Mouse (Mus musculus): ENCODE data around the gene Npas2. TPM values are rescaled to one million over a fixed set of nuclear protein-coding genes. Genes with fewer than 3 reads are reported as not detected.

Npas2 gene
- polyA plus RNA-seq, 1 experiment from 2014 or later = 1.2 TPM

DNA sequence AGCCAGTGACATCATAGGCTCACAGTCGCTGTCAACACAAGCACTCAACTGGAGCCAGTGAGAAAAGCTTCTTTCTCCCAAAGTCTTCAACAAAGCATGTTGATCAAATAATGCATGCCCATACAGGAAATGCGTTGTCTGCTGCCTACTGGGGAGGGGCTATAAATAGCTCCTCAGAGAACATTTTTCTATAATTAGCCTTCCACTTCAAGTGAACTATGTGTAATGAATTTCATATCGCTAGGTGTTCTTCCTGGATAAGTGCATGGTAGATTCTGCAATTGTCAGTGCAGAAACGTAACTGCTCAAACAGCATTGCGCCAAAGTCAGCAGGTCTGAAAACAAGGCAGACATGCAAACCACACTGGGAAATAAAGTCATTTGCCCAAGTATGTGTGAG, 7.7 kb upstream of the Npas2 start:
- Histone ChIP-seq H3K4me1 (ENCODE audit: control insufficient read depth, insufficient read depth, low read depth, low read length) (no peaks in the 10 kb centered on the region), H3K9me3 (ENCODE audit: control insufficient read depth, low read length) (no peaks in the 10 kb centered on the region), H3K36me3 (ENCODE audit: control insufficient read depth, insufficient read depth, low read length) (no peaks in the 10 kb centered on the region), H3K4me2 (ENCODE audit: low read length) (no peak overlapping the region), H3K27me3 (replicated peaks; ENCODE audit: control insufficient read depth, insufficient read depth, low read length) (no peaks in the 10 kb centered on the region), H3K4me3 (ENCODE audit: low read length) (no peak overlapping the region), H3K9ac (ENCODE audit: low read depth, low read length) (no peak overlapping the region), H3K27ac (ENCODE audit: low read depth, low read length) (no peak overlapping the region)
- 66% methylated on average over 5 of the region's 5 CpGs for WGBS
- ATAC-seq = no peak

DNA sequence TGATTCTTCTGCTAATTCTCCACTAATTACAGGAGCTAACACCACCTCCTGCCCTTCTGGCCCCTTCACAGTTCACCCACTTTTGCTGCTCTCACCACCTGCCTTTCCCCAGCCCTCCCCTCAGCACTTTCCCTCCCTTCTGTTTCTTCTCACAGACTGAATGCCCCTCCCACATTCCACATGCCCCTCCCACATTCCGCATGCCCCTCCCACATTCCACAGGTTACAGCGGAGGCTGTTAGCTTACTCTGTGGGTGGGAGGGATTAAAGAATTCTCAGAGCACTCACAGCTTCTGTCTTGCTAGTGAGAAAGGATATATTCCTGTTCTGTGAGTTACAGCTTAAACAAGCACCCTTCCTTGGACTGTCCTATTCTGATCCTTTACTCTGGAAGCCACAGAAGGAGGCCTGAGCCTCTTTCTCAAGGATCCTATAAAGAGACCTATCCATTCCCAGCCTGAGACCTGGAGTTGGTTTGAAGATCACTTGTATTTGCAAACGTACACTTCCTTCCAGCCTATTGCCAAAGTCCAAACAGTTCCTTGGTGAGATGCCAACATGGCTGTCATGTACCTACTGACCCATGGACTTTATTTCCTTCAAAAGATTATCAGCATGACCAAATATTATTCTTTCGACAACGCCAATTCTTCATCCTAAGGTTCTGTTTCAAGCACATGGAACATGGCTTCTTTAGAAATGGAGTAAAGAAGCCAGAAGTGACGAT, 6.7 kb upstream of the Npas2 start:
- no peaks in the 10 kb centered on the region for H3K4me1 ChIP-seq (ENCODE audit: control insufficient read depth, insufficient read depth, low read depth, low read length)
- H3K27me3 ChIP-seq (replicated peaks; ENCODE audit: control insufficient read depth, insufficient read depth, low read length) = peaks cover 3% of the 10 kb centered on the region; the same call in 1 of the 2 replicates
- WGBS = 55% methylated on average over 6 of the region's 6 CpGs
- no peak overlapping the region for H3K4me3 ChIP-seq (ENCODE audit: low read length)
- H3K36me3 ChIP-seq (ENCODE audit: control insufficient read depth, insufficient read depth, low read length) = no peaks in the 10 kb centered on the region
- H3K27ac ChIP-seq (ENCODE audit: low read depth, low read length) = no peak overlapping the region
- no peak for ATAC-seq
- no peak overlapping the region for H3K9ac ChIP-seq (ENCODE audit: low read depth, low read length)
- H3K9me3 ChIP-seq (ENCODE audit: control insufficient read depth, low read length) = no peaks in the 10 kb centered on the region
- no peak overlapping the region for H3K4me2 ChIP-seq (ENCODE audit: low read length)

DNA sequence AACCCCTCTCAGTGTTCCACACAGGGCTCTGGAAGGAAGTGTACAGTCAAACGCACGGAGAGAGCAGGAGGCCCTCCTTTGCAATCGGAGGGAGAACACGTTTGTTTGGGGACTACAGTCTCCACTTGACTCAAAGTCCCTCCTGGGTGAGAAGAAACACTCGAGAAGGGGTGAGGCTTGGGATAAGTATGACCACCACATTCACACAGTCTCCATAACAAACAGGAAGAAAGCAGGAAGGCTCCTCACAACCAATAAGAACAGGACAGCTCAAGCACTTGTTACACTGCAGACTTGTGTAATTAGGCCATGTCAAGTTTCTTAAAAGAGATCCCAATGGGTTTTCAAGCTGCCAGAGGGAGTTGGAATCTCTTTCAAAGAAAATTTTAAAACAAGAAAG, 2.4 kb upstream of the Npas2 start:
- Histone ChIP-seq H3K27me3 (replicated peaks; ENCODE audit: control insufficient read depth, insufficient read depth, low read length) (peaks cover 11% of the 10 kb centered on the region), H3K4me1 (ENCODE audit: control insufficient read depth, insufficient read depth, low read depth, low read length) (peaks cover 23% of the 10 kb centered on the region), H3K4me3 (ENCODE audit: low read length) (no peak overlapping the region), H3K9me3 (ENCODE audit: control insufficient read depth, low read length) (no peaks in the 10 kb centered on the region), H3K36me3 (ENCODE audit: control insufficient read depth, insufficient read depth, low read length) (no peaks in the 10 kb centered on the region), H3K4me2 (ENCODE audit: low read length) (no peak overlapping the region), H3K9ac (ENCODE audit: low read depth, low read length) (no peak overlapping the region), H3K27ac (ENCODE audit: low read depth, low read length) (no peak overlapping the region)
- 69% methylated on average over 5 of the region's 5 CpGs for WGBS
- no peak for ATAC-seq

DNA sequence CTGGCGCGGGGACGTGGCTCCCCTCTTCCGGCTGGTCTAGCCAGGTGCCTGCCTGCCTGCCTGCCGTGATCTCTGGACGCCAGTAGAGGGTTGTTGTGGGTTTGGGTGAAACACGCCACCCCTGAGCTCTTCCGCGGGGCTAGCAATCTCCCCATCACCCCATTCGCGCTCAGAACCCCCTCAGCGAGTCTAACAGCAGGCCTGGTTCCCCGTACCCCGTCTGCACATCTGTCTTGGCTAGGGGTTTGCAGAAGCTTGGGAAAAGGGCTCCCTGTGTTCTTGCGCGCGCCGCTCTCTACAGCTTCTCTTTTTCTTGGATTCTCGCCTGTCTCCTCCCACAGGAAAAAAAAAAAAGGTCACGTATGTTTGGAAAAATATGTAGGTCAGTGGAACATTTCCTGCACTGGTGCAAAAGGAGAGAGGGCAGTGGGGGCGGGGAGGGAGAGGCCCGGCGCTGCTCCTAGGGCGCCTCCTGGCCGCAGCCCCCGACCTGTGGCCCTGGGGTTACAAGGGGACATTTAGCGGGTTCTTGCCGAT, 1.0 kb upstream of the Npas2 start:
- peak; percentile 9; the same call in 1 of the 2 replicates for ATAC-seq
- Histone ChIP-seq H3K4me2 (ENCODE audit: low read length) (peak overlapping the region; percentile 100), H3K36me3 (ENCODE audit: control insufficient read depth, insufficient read depth, low read length) (no peaks in the 10 kb centered on the region), H3K27me3 (replicated peaks; ENCODE audit: control insufficient read depth, insufficient read depth, low read length) (peaks cover 14% of the 10 kb centered on the region), H3K27ac (ENCODE audit: low read depth, low read length) (no peak overlapping the region; the same call in 1 of the 2 replicates), H3K9ac (ENCODE audit: low read depth, low read length) (peak overlapping the region; percentile 62), H3K4me1 (ENCODE audit: control insufficient read depth, insufficient read depth, low read depth, low read length) (peaks cover 23% of the 10 kb centered on the region), H3K4me3 (ENCODE audit: low read length) (peak overlapping the region; percentile 54), H3K9me3 (ENCODE audit: control insufficient read depth, low read length) (no peaks in the 10 kb centered on the region)
- WGBS = under 1% methylated on average over 26 of the region's 28 CpGs

DNA sequence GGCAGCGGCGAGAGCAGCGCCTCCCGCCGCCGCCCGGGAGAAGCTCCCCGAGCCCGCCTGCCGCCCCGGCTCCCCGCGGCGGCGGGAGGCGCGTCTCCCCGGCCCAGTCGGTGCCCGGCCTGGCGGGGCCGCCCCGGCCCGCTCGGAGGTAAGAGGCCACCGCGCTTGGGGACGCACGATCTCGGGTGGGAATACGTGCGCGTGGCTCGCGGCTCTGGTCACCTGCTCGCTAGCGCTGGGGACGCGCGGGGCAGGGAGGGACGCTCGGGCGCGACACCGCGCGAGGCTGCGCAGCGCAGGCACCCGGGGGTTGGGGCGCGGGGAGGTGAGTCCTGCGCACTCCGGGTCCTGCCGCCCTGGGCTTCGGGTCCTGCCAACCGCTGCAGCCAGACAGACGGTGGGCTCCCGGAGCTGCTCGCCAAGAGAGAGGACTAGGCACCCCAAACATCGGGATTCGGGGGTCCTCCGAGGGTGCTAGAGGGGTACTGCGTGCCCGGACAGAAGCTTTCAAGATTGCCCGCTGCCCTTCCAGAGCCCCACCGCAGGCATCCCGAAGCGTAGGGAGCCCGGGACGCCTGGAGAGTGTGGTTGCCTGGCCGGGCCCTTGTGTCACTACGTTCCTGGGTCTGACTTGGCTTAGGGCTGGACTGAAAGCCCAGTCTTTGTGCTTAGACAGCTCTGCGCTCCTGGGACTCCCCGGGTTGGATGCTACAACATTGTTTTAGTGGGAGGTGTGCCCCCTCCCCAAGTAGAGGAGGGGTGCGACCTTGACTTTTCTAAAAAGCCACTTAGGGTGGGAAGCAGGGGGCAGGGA, 538 bp downstream of the Npas2 start:
- ATAC-seq = peak; percentile 81
- Histone ChIP-seq H3K4me1 (ENCODE audit: control insufficient read depth, insufficient read depth, low read depth, low read length) (peaks cover 23% of the 10 kb centered on the region), H3K36me3 (ENCODE audit: control insufficient read depth, insufficient read depth, low read length) (no peaks in the 10 kb centered on the region), H3K9me3 (ENCODE audit: control insufficient read depth, low read length) (no peaks in the 10 kb centered on the region), H3K4me3 (ENCODE audit: low read length) (peak overlapping the region; percentile 54), H3K4me2 (ENCODE audit: low read length) (peak overlapping the region; percentile 100), H3K27ac (ENCODE audit: low read depth, low read length) (no peak overlapping the region), H3K9ac (ENCODE audit: low read depth, low read length) (peak overlapping the region; percentile 62), H3K27me3 (replicated peaks; ENCODE audit: control insufficient read depth, insufficient read depth, low read length) (peaks cover 14% of the 10 kb centered on the region)
- WGBS = under 1% methylated on average over 32 of the region's 76 CpGs

DNA sequence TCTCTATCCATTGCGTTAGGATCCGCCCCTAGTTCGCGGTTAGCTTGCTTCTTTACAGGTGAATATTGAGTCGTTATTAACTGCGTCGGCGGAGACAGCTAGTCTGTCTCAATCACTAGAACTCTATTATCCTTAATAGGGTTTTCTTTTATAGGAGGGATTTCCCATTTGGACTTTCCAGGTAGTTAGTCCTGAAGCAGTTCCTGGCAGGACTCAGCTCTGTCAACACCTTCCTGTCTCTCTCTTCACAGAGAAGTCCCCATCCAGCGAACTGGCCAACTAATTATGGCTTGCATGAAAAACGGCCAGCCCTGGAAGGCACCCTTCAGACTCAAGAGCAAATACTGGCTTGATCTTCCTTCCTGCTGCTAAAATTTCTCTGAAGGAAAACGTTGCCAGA, 1.4 kb downstream of the Npas2 start:
- 6% methylated on average over 11 of the region's 11 CpGs for WGBS
- Histone ChIP-seq H3K36me3 (ENCODE audit: control insufficient read depth, insufficient read depth, low read length) (no peaks in the 10 kb centered on the region), H3K4me2 (ENCODE audit: low read length) (peak overlapping the region; percentile 100), H3K27me3 (replicated peaks; ENCODE audit: control insufficient read depth, insufficient read depth, low read length) (peaks cover 14% of the 10 kb centered on the region), H3K4me3 (ENCODE audit: low read length) (0 out of 2 replicates have a peak overlapping the region, but pooled peaks have one; percentile 54), H3K4me1 (ENCODE audit: control insufficient read depth, insufficient read depth, low read depth, low read length) (peaks cover 23% of the 10 kb centered on the region), H3K27ac (ENCODE audit: low read depth, low read length) (no peak overlapping the region), H3K9ac (ENCODE audit: low read depth, low read length) (no peak overlapping the region), H3K9me3 (ENCODE audit: control insufficient read depth, low read length) (no peaks in the 10 kb centered on the region)
- ATAC-seq = no peak

DNA sequence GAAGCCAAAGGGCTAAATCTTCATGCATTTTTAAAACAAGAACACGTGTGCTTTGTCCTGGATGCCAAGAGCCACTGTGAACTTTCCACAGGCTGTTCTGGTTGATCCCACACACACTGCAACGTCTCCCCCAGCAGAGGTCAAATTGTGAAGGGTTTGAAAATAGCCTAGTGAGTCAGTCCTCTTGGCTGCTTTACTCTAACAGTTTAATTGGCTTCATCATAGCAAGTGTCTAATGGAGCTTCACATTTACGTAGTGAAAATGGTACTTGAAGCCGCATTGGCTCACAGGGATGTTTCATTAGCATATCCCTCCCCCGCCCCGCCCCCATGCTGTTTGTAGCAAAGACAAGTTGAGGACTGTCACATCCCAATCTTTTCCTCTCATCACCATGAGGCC, 2.6 kb downstream of the Npas2 start:
- peaks cover 14% of the 10 kb centered on the region for H3K27me3 ChIP-seq (replicated peaks; ENCODE audit: control insufficient read depth, insufficient read depth, low read length)
- no peaks in the 10 kb centered on the region for H3K9me3 ChIP-seq (ENCODE audit: control insufficient read depth, low read length)
- no peak for ATAC-seq
- 33% methylated on average over 6 of the region's 6 CpGs for WGBS
- peaks cover 23% of the 10 kb centered on the region for H3K4me1 ChIP-seq (ENCODE audit: control insufficient read depth, insufficient read depth, low read depth, low read length)
- no peaks in the 10 kb centered on the region for H3K36me3 ChIP-seq (ENCODE audit: control insufficient read depth, insufficient read depth, low read length)
- H3K4me2 ChIP-seq (ENCODE audit: low read length) = no peak overlapping the region
- no peak overlapping the region for H3K9ac ChIP-seq (ENCODE audit: low read depth, low read length)
- H3K4me3 ChIP-seq (ENCODE audit: low read length) = no peak overlapping the region
- H3K27ac ChIP-seq (ENCODE audit: low read depth, low read length) = no peak overlapping the region

DNA sequence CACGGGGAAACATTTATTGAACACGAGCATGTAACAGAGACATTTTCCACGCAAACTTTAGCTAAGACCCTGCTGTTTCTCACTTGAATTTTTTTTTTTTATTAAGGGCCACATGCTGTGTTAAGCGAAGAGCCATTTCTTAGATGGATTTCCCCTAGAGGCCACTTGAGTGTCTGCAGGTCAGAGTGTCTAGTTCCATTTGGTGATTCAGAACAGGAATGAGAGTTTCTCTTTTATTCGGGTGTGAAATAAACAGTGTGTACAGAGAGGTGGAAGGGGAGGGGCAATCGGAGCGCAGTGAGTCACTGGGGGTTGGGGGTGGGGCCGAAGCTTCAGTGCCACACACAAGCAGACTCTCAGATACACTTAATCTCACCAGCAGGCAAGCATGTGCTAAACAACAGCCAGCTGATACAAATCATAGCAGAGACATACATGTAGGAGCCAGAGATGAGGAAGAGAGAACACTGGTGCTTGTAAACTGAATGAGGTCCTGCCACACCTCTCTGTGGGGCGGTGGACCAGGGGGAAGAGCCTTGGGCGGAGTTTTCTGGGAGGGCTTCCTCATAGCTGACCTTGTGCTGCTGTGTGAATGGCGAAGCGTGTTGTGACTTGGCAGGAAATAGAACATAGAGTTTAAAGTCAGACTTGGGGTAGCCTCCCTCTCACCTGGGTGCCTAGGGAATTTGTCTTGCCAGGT, 3.3 kb downstream of the Npas2 start:
- Histone ChIP-seq H3K9ac (ENCODE audit: low read depth, low read length) (no peak overlapping the region), H3K27ac (ENCODE audit: low read depth, low read length) (no peak overlapping the region), H3K27me3 (replicated peaks; ENCODE audit: control insufficient read depth, insufficient read depth, low read length) (peaks cover 11% of the 10 kb centered on the region), H3K4me3 (ENCODE audit: low read length) (no peak overlapping the region), H3K4me1 (ENCODE audit: control insufficient read depth, insufficient read depth, low read depth, low read length) (peaks cover 23% of the 10 kb centered on the region), H3K4me2 (ENCODE audit: low read length) (no peak overlapping the region), H3K36me3 (ENCODE audit: control insufficient read depth, insufficient read depth, low read length) (no peaks in the 10 kb centered on the region), H3K9me3 (ENCODE audit: control insufficient read depth, low read length) (no peaks in the 10 kb centered on the region)
- 55% methylated on average over 12 of the region's 12 CpGs for WGBS
- ATAC-seq = no peak

DNA sequence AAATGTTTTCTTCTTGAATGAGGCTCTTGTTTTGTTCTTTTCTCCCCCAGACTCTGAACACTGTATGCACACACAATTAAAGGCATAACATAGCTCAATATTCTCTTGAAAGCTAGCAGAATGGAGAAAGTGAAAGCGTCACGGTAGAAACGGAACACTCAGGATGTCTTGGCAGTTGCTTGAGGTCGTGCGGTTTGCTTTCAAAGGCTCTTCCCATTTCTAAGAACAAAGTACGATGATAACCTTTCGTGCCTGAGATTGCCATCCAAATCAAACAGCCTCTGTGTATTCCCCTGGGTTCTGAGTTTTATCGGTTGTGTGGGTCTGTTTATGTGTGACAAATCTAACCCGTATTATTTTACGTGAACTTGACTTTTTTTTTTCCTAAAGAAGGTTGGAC, 11.5 kb downstream of the Npas2 start:
- no peak overlapping the region for H3K9ac ChIP-seq (ENCODE audit: low read depth, low read length)

More for the DNA sequence above, 11.5 kb downstream of the Npas2 start:
- 87% methylated on average over 10 of the region's 10 CpGs for WGBS
- Histone ChIP-seq H3K4me2 (ENCODE audit: low read length) (no peak overlapping the region), H3K27ac (ENCODE audit: low read depth, low read length) (no peak overlapping the region), H3K4me1 (ENCODE audit: control insufficient read depth, insufficient read depth, low read depth, low read length) (no peaks in the 10 kb centered on the region), H3K4me3 (ENCODE audit: low read length) (no peak overlapping the region), H3K36me3 (ENCODE audit: control insufficient read depth, insufficient read depth, low read length) (no peaks in the 10 kb centered on the region), H3K9me3 (ENCODE audit: control insufficient read depth, low read length) (no peaks in the 10 kb centered on the region), H3K27me3 (replicated peaks; ENCODE audit: control insufficient read depth, insufficient read depth, low read length) (no peaks in the 10 kb centered on the region)
- ATAC-seq = no peak

Measured in hindbrain, embryonic 16.5 days (tissue).